Mouse (Mus musculus): ENCODE measurements around the gene Fndc1. TPM values are rescaled to one million over a fixed set of nuclear protein-coding genes. Genes with fewer than 3 reads are reported as not detected.

The Fndc1 gene
- polyA plus RNA-seq (2012; rRNA removed) = 4.3 and 5.2 TPM in 2 replicates

GRCm38 (mm10) chr17:7826819-7827515 is at the start of gene Fndc1:
Gene Fndc1, minus strand, starts transcription at chr17:7827302.

Other genes with a start within 250 kb of the Fndc1 start
- 0.19 and 0.39 TPM in 2 replicates for gene Tagap, start 98.7 kb upstream of the Fndc1 start, polyA plus RNA-seq (2012; rRNA removed)
- 46.5 and 51.2 TPM in 2 replicates for gene Rsph3a, start 118.3 kb upstream of the Fndc1 start, polyA plus RNA-seq (2012; rRNA removed)